Mouse (Mus musculus) central nervous system, embryonic 14 days (tissue): ENCODE data around the gene Cd300lg. TPM values are rescaled to one million over a fixed set of nuclear protein-coding genes. Genes with fewer than 3 reads are reported as not detected.

ENCODE experiments used
- polyA plus RNA-seq: library from polyadenylated mRNA; depleted of rRNA; stranded (reverse); fragments of >200 nt; gene quantifications from 2 replicates; pipeline ENCODE4 v1.2.3, GENCODE M21; 2012; rRNA removed

The Cd300lg gene
- 0.06 and 0.20 TPM in 2 replicates for polyA plus RNA-seq

GRCm38 (mm10) chr11:102041350-102041949, at the start of gene Cd300lg:
TSS of gene Cd300lg (plus strand) at chr11:102041509.

DNA sequence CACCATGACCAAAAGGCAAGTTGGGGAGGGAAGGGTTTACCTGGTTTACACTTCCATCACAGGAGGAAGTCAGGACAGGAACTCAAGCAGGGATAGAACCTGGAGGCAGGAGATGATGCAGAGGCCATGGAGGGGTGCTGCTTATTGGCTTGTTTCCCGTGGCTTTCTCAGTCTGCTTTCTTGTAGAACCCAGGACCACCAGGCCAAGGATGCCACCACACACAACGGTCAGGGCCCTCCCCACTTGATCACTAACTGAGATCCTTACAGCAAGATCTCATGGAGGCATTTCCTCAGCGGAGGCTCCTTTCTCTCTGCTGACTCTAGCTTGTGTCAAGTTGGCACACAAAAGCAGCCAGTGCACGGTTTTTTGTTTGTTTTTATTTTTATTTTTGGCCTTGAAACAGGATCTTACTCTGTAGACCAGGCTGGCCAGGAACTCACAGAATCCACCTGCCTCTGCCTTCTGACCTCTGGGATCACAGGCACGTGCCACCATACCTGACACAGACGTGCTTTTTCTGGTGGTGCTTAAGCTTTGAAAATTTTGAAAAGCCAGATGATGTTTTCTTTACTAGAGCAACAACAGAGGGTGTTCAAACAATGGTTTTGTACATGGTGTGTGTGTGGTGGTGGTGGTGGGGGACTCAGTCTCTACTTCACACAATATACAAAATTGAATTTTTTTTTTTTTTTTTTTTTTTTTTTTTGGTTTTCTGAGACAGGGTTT, 13.1 kb upstream of the Cd300lg start, which contains the start of gene Mpp3:
TSS of gene Mpp3 (minus strand) at position 375 of the 730 bp plus-strand sequence.

GRCm38 (mm10) chr11:102087931-102088898, 46.9 kb downstream of the Cd300lg start, which contains the start of gene Mpp2:
TSS of gene Mpp2 (minus strand) at chr11:102088515.

DNA sequence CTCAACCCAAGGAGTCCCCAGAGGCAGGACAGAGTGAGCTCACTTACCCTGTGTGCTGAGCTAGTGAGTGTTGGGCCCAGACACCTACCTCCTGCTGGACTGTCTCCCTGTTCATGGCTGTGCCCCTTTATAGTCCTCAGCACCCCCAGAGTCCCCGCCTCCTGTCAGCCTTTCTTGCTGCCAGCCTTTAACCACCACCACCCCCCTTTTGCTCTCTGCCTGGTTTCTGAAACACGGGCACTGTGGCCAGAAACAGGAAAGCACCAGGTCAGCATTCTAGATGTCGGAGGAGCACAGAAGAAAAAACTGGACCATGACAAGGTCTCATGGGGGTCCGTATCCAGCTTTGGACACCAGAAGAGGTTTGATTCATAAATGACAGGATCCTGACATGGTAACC, 59.9 kb downstream of the Cd300lg start, which contains the start of gene Ppy:
TSS of gene Ppy (minus strand) at position 101 of the 400 bp plus-strand sequence.

Other genes starting within 250 kb of the Cd300lg start
- gene Meox1, start 147.1 kb upstream of the Cd300lg start, polyA plus RNA-seq = 0.43 and 2.9 TPM in 2 replicates
- gene Sost, start 74.5 kb upstream of the Cd300lg start, polyA plus RNA-seq = 0.24 and 0.29 TPM in 2 replicates
- gene Cfap97d1, start 57.2 kb upstream of the Cd300lg start, polyA plus RNA-seq = not detected in 2 replicates
- 10.0 and 12.3 TPM in 2 replicates for gene Dusp3, start 54.5 kb upstream of the Cd300lg start, polyA plus RNA-seq
- 43.1 and 46.8 TPM in 2 replicates for gene Mpp3, start 13.0 kb upstream of the Cd300lg start, polyA plus RNA-seq
- gene Mpp2, start 47.0 kb downstream of the Cd300lg start, polyA plus RNA-seq = 36.5 and 39.4 TPM in 2 replicates
- gene Ppy, start 59.8 kb downstream of the Cd300lg start, polyA plus RNA-seq = not detected in 2 replicates
- gene Pyy, start 66.3 kb downstream of the Cd300lg start, polyA plus RNA-seq = 1.4 and 3.4 TPM in 2 replicates
- gene Nags, start 104.0 kb downstream of the Cd300lg start, polyA plus RNA-seq = 0.01 and 0.05 TPM in 2 replicates
- 33.3 and 33.4 TPM in 2 replicates for gene Tmem101, start 114.9 kb downstream of the Cd300lg start, polyA plus RNA-seq
- gene Lsm12, start 143.8 kb downstream of the Cd300lg start, polyA plus RNA-seq = 40.8 and 42.9 TPM in 2 replicates
- gene G6pc3, start 148.1 kb downstream of the Cd300lg start, polyA plus RNA-seq = 51.2 and 51.4 TPM in 2 replicates
- 110 and 122 TPM in 2 replicates for gene Hdac5, start 188.7 kb downstream of the Cd300lg start, polyA plus RNA-seq
- gene BC030867, start 207.4 kb downstream of the Cd300lg start, polyA plus RNA-seq = 6.6 and 7.9 TPM in 2 replicates
- 0.18 and 0.61 TPM in 2 replicates for gene Asb16, start 227.2 kb downstream of the Cd300lg start, polyA plus RNA-seq
- 71.1 and 71.5 TPM in 2 replicates for gene Tmub2, start 243.4 kb downstream of the Cd300lg start, polyA plus RNA-seq